ENCODE assay signal across 12 mouse cellular contexts in genomic region chr7:67027696-67028095, GRCm38 (mm10).
"Had no signal": no experiment of that assay in that cellular context is flagged by ENCODE, and none has a peak within 500 bp of the region (broad histone marks: within the 10 kb centered on the region; RNA-seq: fewer than 3 reads in every experiment).

No protein-coding gene starts in this region.

- H3K4me3 ChIP-seq: layer of hippocampus, adult 2 months; midbrain, embryonic 10.5 days; myocyte; neural tube, embryonic 15.5 days had no signal

- DNase-seq: kidney, postnatal 10 days; kidney, postnatal 4 days; left cerebral cortex, postnatal 4 days; lung, adult 18-20 months; midbrain, embryonic 14.5 days; right cerebral cortex, postnatal 4 days; thymus, postnatal 36 days had no signal

- H3K9ac ChIP-seq: liver, embryonic 14.5 days; neural tube, embryonic 15.5 days had no signal

- H3K27me3 ChIP-seq: neural tube, embryonic 15.5 days had no signal

- H3K4me1 ChIP-seq: neural tube, embryonic 15.5 days had no signal

- H3K9me3 ChIP-seq: midbrain, embryonic 10.5 days; neural tube, embryonic 15.5 days had no signal

- H3K27ac ChIP-seq: layer of hippocampus, adult 2 months; liver, embryonic 14.5 days; midbrain, embryonic 10.5 days; neural tube, embryonic 15.5 days had no signal

- H3K4me2 ChIP-seq: neural tube, embryonic 15.5 days had no signal

- H3K36me3 ChIP-seq: midbrain, embryonic 10.5 days; neural tube, embryonic 15.5 days had no signal
